Mouse (Mus musculus): Measurements from ENCODE around the gene Cfap46. TPM values are rescaled to one million over a fixed set of nuclear protein-coding genes. Genes with fewer than 3 reads are reported as not detected.
A peak's percentile ranks its signal among the peaks of the same experiment; 100 is the strongest.

Gene Cfap46
- polyA plus RNA-seq, 1 experiment from 2014 or later: 3.0 TPM

GRCm38 (mm10) chr7:139705781-139706180, 22.2 kb upstream of the Cfap46 start:
- no peak for DNase-seq (ENCODE audit: low spot score)
- WGBS: 92% methylated on average over 8 of the region's 8 CpGs
- H3K4me3 ChIP-seq (replicated peaks; ENCODE audit: low read length): no peak overlapping the region
- H3K27me3 ChIP-seq (ENCODE audit: control insufficient read depth, insufficient read depth, low read length): no peaks in the 10 kb centered on the region
- H3K9ac ChIP-seq: no peak overlapping the region
- no peaks in the 10 kb centered on the region for H3K9me3 ChIP-seq (ENCODE audit: control insufficient read depth, low read length)
- no peak overlapping the region for H3K4me2 ChIP-seq (replicated peaks)
- no peak for ATAC-seq (ENCODE audit: low FRiP score)
- no peaks in the 10 kb centered on the region for H3K36me3 ChIP-seq (replicated peaks; ENCODE audit: control insufficient read depth, insufficient read depth)
- H3K4me1 ChIP-seq (replicated peaks; ENCODE audit: control insufficient read depth, insufficient read depth, low read length): no peaks in the 10 kb centered on the region
- no peak overlapping the region for H3K27ac ChIP-seq

DNA sequence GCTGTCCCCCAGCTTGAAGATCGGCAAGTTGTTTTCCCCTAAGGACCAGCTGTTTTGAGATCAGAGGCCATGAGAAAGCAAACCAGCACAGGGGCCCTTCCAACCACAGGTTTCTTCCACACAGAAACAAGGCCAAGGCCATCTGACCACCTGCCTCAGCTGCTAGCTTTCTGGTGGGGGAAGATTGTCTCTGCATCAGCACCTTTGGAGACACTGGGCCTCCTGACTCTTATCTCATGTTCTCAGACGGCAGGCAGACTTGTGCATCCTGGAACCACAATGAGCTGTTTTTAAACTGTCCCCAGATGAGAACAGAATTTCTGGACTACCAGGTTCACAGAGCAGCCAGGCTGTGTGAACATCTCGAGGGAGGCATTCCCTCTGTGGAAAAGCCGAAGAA, 21.5 kb upstream of the Cfap46 start:
- no peak overlapping the region for H3K27ac ChIP-seq
- H3K27me3 ChIP-seq (ENCODE audit: control insufficient read depth, insufficient read depth, low read length): no peaks in the 10 kb centered on the region
- ATAC-seq (ENCODE audit: low FRiP score) (no peak), DNase-seq (ENCODE audit: low spot score) (no peak)
- H3K4me3 ChIP-seq (replicated peaks; ENCODE audit: low read length): no peak overlapping the region
- H3K36me3 ChIP-seq (replicated peaks; ENCODE audit: control insufficient read depth, insufficient read depth): no peaks in the 10 kb centered on the region
- no peak overlapping the region for H3K4me2 ChIP-seq (replicated peaks)
- H3K9ac ChIP-seq: no peak overlapping the region
- no peaks in the 10 kb centered on the region for H3K4me1 ChIP-seq (replicated peaks; ENCODE audit: control insufficient read depth, insufficient read depth, low read length)
- 81% methylated on average over 4 of the region's 4 CpGs for WGBS
- no peaks in the 10 kb centered on the region for H3K9me3 ChIP-seq (ENCODE audit: control insufficient read depth, low read length)

- no peak overlapping the region for H3K4me2 ChIP-seq (replicated peaks)
- no peak overlapping the region for H3K4me3 ChIP-seq (replicated peaks; ENCODE audit: low read length)
- H3K36me3 ChIP-seq (replicated peaks; ENCODE audit: control insufficient read depth, insufficient read depth): no peaks in the 10 kb centered on the region
- ATAC-seq (ENCODE audit: low FRiP score): peak; percentile 24; the same call in 1 of the 2 replicates
- H3K4me1 ChIP-seq (replicated peaks; ENCODE audit: control insufficient read depth, insufficient read depth, low read length): no peaks in the 10 kb centered on the region
- H3K27ac ChIP-seq: no peak overlapping the region
- no peaks in the 10 kb centered on the region for H3K9me3 ChIP-seq (ENCODE audit: control insufficient read depth, low read length)
- no peak overlapping the region for H3K9ac ChIP-seq
- H3K27me3 ChIP-seq (ENCODE audit: control insufficient read depth, insufficient read depth, low read length): no peaks in the 10 kb centered on the region
- WGBS: 32% methylated on average over 2 of the region's 2 CpGs
- DNase-seq (ENCODE audit: low spot score): no peak
Observed at GRCm38 (mm10) chr7:139703826-139704199, 20.2 kb upstream of the Cfap46 start.

- DNase-seq (ENCODE audit: low spot score): peak; percentile 92
- ATAC-seq (ENCODE audit: low FRiP score): peak; percentile 83
- Histone ChIP-seq H3K4me2 (replicated peaks) (no peak overlapping the region), H3K4me1 (replicated peaks; ENCODE audit: control insufficient read depth, insufficient read depth, low read length) (no peaks in the 10 kb centered on the region), H3K4me3 (replicated peaks; ENCODE audit: low read length) (no peak overlapping the region), H3K9me3 (ENCODE audit: control insufficient read depth, low read length) (no peaks in the 10 kb centered on the region), H3K36me3 (replicated peaks; ENCODE audit: control insufficient read depth, insufficient read depth) (no peaks in the 10 kb centered on the region), H3K9ac (no peak overlapping the region), H3K27me3 (ENCODE audit: control insufficient read depth, insufficient read depth, low read length) (no peaks in the 10 kb centered on the region), H3K27ac (no peak overlapping the region)
- WGBS: 30% methylated on average over 6 of the region's 6 CpGs
Observed at GRCm38 (mm10) chr7:139703146-139703825, 19.7 kb upstream of the Cfap46 start.

DNA sequence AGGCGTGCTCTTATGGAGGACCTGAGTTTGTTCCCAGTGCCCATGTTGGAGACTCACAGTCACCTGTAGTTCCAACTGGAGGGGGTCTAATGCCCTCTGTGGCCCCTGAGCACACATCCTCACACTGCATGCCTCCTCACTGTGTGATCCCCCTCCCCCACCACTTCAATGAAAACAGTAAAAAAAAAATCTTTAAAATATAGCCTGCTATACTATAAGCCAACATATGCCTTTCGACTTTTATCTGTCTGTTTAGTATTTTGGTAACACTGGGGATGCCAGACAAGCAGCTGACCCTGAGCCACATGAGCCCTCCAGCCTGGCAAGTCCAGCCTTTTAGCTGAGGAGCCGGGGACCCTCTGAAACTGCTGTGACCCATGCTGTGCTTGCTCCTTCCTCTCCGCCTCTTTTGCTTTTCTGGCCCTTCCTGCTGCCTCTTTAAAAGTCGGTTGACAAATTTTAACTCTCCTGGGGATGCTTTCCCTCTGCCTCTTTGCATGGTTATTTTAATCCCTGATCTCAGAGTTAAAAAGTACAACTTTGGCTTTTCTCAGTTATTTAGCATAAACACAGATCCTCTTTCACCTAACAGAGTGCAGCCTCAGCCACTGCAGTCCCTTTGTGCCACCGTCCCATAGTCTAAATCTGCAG, 18.2 kb upstream of the Cfap46 start:
- 38% methylated on average over 6 of the region's 6 CpGs for WGBS
- DNase-seq (ENCODE audit: low spot score) (no peak), ATAC-seq (ENCODE audit: low FRiP score) (no peak)
- H3K4me1 ChIP-seq (replicated peaks; ENCODE audit: control insufficient read depth, insufficient read depth, low read length): no peaks in the 10 kb centered on the region
- no peak overlapping the region for H3K4me2 ChIP-seq (replicated peaks)
- H3K27ac ChIP-seq: no peak overlapping the region
- H3K9ac ChIP-seq: no peak overlapping the region
- H3K4me3 ChIP-seq (replicated peaks; ENCODE audit: low read length): no peak overlapping the region
- H3K27me3 ChIP-seq (ENCODE audit: control insufficient read depth, insufficient read depth, low read length): no peaks in the 10 kb centered on the region
- H3K36me3 ChIP-seq (replicated peaks; ENCODE audit: control insufficient read depth, insufficient read depth): no peaks in the 10 kb centered on the region
- H3K9me3 ChIP-seq (ENCODE audit: control insufficient read depth, low read length): no peaks in the 10 kb centered on the region

GRCm38 (mm10) chr7:139692641-139693294, 9.2 kb upstream of the Cfap46 start:
- 95% methylated on average over 4 of the region's 4 CpGs for WGBS
- no peaks in the 10 kb centered on the region for H3K9me3 ChIP-seq (ENCODE audit: control insufficient read depth, low read length)
- H3K4me2 ChIP-seq (replicated peaks): no peak overlapping the region
- H3K9ac ChIP-seq: no peak overlapping the region
- DNase-seq (ENCODE audit: low spot score) (no peak), ATAC-seq (ENCODE audit: low FRiP score) (no peak)
- no peaks in the 10 kb centered on the region for H3K27me3 ChIP-seq (ENCODE audit: control insufficient read depth, insufficient read depth, low read length)
- no peak overlapping the region for H3K4me3 ChIP-seq (replicated peaks; ENCODE audit: low read length)
- no peaks in the 10 kb centered on the region for H3K4me1 ChIP-seq (replicated peaks; ENCODE audit: control insufficient read depth, insufficient read depth, low read length)
- no peaks in the 10 kb centered on the region for H3K36me3 ChIP-seq (replicated peaks; ENCODE audit: control insufficient read depth, insufficient read depth)
- no peak overlapping the region for H3K27ac ChIP-seq

DNA sequence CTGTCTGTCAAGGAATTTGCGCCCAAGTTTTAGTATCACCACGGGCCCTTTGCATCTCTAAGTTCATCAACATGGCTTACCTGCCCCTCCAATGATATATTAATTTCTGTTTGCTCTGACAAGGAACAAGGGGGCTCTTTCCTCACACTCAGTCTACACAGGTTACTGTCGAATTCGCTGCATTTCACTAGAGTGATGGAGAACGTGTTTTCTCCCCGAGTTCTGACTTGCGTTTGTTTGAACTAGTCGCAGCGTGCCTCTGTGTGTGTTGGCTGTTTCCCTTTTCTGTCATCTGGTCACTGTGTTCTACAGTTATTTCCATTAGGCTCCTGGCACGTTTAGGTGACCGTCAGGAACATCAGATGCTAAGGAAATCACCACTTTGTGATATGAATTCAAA, 8.6 kb upstream of the Cfap46 start:
- H3K4me1 ChIP-seq (replicated peaks; ENCODE audit: control insufficient read depth, insufficient read depth, low read length): no peaks in the 10 kb centered on the region
- DNase-seq (ENCODE audit: low spot score): no peak
- no peak overlapping the region for H3K4me2 ChIP-seq (replicated peaks)
- ATAC-seq (ENCODE audit: low FRiP score): no peak
- H3K4me3 ChIP-seq (replicated peaks; ENCODE audit: low read length): no peak overlapping the region
- H3K9me3 ChIP-seq (ENCODE audit: control insufficient read depth, low read length): no peaks in the 10 kb centered on the region
- H3K9ac ChIP-seq: no peak overlapping the region
- H3K27ac ChIP-seq: no peak overlapping the region
- no peaks in the 10 kb centered on the region for H3K36me3 ChIP-seq (replicated peaks; ENCODE audit: control insufficient read depth, insufficient read depth)
- 89% methylated on average over 11 of the region's 11 CpGs for WGBS
- no peaks in the 10 kb centered on the region for H3K27me3 ChIP-seq (ENCODE audit: control insufficient read depth, insufficient read depth, low read length)

- Histone ChIP-seq H3K4me3 (replicated peaks; ENCODE audit: low read length) (no peak overlapping the region), H3K4me2 (replicated peaks) (no peak overlapping the region), H3K27ac (no peak overlapping the region), H3K9ac (no peak overlapping the region), H3K36me3 (replicated peaks; ENCODE audit: control insufficient read depth, insufficient read depth) (no peaks in the 10 kb centered on the region), H3K4me1 (replicated peaks; ENCODE audit: control insufficient read depth, insufficient read depth, low read length) (peaks cover 9% of the 10 kb centered on the region), H3K27me3 (ENCODE audit: control insufficient read depth, insufficient read depth, low read length) (no peaks in the 10 kb centered on the region; the same call in 1 of the 2 replicates), H3K9me3 (ENCODE audit: control insufficient read depth, low read length) (no peaks in the 10 kb centered on the region)
- DNase-seq (ENCODE audit: low spot score) (no peak), ATAC-seq (ENCODE audit: low FRiP score) (no peak)
Observed at GRCm38 (mm10) chr7:139685336-139685735, 1.7 kb upstream of the Cfap46 start.

DNA sequence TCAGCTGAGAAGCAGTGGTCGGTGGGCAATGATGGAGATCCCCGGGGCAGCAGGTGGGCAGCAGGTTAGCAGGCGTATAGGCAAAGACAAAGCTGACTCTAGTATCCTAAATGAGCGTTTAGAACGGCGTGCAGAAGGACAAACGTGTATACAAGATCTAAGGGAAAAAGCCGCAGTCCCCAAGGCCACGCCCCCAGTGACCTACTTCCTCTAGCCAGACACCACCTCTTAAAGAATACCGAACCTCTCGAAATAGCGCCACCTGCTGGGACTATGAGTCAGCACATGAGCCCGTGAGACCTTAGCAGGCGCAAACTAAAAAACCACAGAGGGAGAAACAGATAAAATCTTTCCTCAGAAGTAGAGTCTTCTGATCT, 924 bp upstream of the Cfap46 start:
- H3K4me1 ChIP-seq (replicated peaks; ENCODE audit: control insufficient read depth, insufficient read depth, low read length): peaks cover 9% of the 10 kb centered on the region
- peak; percentile 98 for DNase-seq (ENCODE audit: low spot score)
- no peaks in the 10 kb centered on the region; the same call in 1 of the 2 replicates for H3K27me3 ChIP-seq (ENCODE audit: control insufficient read depth, insufficient read depth, low read length)
- peak; percentile 81 for ATAC-seq (ENCODE audit: low FRiP score)
- H3K9me3 ChIP-seq (ENCODE audit: control insufficient read depth, low read length): no peaks in the 10 kb centered on the region
- H3K4me2 ChIP-seq (replicated peaks): peak overlapping the region; percentile 97
- peak overlapping the region; percentile 52 for H3K4me3 ChIP-seq (replicated peaks; ENCODE audit: low read length)
- H3K27ac ChIP-seq: peak overlapping the region; percentile 71
- no peaks in the 10 kb centered on the region for H3K36me3 ChIP-seq (replicated peaks; ENCODE audit: control insufficient read depth, insufficient read depth)
- WGBS: under 1% methylated on average over 14 of the region's 14 CpGs
- peak overlapping the region; percentile 66 for H3K9ac ChIP-seq

All from hindbrain, embryonic 14.5 days (tissue).